Mouse (Mus musculus): Measurements from ENCODE around the gene Rrp9. TPM values are rescaled to one million over a fixed set of nuclear protein-coding genes. Genes with fewer than 3 reads are reported as not detected.

Rrp9 gene
- polyA plus RNA-seq, 1 experiment from 2014 or later, result 40.2 TPM

DNA sequence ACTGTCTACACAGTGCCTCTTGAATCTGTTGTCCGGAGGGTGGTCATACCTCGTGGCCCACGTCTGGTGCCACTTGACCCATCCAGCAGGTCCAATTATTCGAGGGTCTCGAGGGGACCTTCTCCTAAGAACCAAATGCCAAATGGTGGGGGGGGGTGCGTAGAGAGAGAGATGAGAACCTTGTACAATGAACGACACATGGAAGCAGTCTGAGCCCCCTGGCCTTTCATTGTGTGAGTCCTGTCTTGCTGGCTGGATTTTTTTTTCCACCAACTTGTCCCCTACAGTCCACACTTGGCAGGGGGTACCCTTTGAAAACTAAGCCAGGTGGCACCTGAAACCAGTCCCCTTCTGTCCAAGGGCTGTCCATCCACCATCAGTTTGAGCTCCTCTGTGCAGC, 8.0 kb upstream of the Rrp9 start:
- 0 out of 2 replicates have a peak, but pooled peaks cover 5% of the 10 kb centered on the region for H3K27me3 ChIP-seq
- no peaks in the 10 kb centered on the region for H3K9me3 ChIP-seq
- 89% methylated on average over 7 of the region's 7 CpGs for WGBS
- ATAC-seq (ENCODE audit: insufficient number of reproducible peaks, low FRiP score, low TSS enrichment, low read depth), result no peak
- H3K27ac ChIP-seq, result no peak overlapping the region
- H3K4me1 ChIP-seq, result peaks cover 36% of the 10 kb centered on the region
- H3K4me3 ChIP-seq, result no peak overlapping the region
- H3K4me2 ChIP-seq, result no peak overlapping the region
- no peak overlapping the region for H3K9ac ChIP-seq
- H3K36me3 ChIP-seq, result peaks cover 10% of the 10 kb centered on the region

DNA sequence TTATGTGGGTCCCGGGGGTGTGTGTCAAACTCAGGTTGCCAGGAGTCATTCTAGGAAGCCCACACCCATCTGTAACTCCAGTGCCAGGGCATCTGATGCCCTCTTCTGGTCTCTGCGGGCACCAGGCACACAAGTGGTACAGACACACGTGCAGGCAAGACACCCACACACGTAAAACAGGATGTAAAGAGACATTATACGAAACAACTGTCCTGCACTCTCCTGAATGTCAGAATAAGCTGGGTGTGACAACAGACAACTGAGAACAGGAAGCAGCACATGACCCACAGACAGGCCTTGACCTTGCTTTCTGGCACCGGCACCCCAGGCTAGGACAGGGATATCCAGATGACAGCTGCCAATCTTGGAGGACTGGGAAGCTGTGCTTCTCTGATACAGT, 6.4 kb upstream of the Rrp9 start:
- H3K27ac ChIP-seq, result no peak overlapping the region
- H3K4me3 ChIP-seq, result no peak overlapping the region
- 68% methylated on average over 6 of the region's 6 CpGs for WGBS
- H3K9ac ChIP-seq, result no peak overlapping the region
- peaks cover 3% of the 10 kb centered on the region; the same call in 1 of the 2 replicates for H3K27me3 ChIP-seq
- H3K4me1 ChIP-seq, result peaks cover 36% of the 10 kb centered on the region
- H3K4me2 ChIP-seq, result no peak overlapping the region
- no peak for ATAC-seq (ENCODE audit: insufficient number of reproducible peaks, low FRiP score, low TSS enrichment, low read depth)
- no peaks in the 10 kb centered on the region for H3K36me3 ChIP-seq
- H3K9me3 ChIP-seq, result no peaks in the 10 kb centered on the region

DNA sequence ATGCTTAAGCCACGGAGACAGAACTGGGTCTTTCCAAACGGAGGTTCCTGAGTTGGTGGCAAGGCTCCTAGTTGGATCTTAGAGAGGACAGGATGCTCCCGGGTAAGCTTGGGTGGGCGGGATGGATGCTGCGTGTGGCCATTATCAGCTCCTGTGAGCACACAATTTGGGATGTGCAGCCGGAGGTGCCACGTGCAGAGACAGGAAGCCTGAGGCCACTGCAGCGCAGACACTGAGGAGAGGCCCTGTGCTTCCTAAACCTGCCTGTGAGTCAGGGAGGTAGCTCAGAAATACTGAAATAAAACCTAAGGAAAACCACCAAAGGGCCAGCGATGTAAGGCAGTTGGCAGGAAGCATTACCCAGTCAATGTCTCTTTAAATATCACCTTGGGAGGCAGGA, 6.0 kb upstream of the Rrp9 start:
- no peak overlapping the region for H3K4me2 ChIP-seq
- no peaks in the 10 kb centered on the region for H3K9me3 ChIP-seq
- H3K27me3 ChIP-seq, result peaks cover 3% of the 10 kb centered on the region; the same call in 1 of the 2 replicates
- H3K4me3 ChIP-seq, result no peak overlapping the region
- 60% methylated on average over 9 of the region's 9 CpGs for whole genome bisulfite sequencing
- ATAC-seq (ENCODE audit: insufficient number of reproducible peaks, low FRiP score, low TSS enrichment, low read depth), result no peak
- peaks cover 36% of the 10 kb centered on the region for H3K4me1 ChIP-seq
- H3K36me3 ChIP-seq, result no peaks in the 10 kb centered on the region
- H3K27ac ChIP-seq, result no peak overlapping the region
- no peak overlapping the region for H3K9ac ChIP-seq

DNA sequence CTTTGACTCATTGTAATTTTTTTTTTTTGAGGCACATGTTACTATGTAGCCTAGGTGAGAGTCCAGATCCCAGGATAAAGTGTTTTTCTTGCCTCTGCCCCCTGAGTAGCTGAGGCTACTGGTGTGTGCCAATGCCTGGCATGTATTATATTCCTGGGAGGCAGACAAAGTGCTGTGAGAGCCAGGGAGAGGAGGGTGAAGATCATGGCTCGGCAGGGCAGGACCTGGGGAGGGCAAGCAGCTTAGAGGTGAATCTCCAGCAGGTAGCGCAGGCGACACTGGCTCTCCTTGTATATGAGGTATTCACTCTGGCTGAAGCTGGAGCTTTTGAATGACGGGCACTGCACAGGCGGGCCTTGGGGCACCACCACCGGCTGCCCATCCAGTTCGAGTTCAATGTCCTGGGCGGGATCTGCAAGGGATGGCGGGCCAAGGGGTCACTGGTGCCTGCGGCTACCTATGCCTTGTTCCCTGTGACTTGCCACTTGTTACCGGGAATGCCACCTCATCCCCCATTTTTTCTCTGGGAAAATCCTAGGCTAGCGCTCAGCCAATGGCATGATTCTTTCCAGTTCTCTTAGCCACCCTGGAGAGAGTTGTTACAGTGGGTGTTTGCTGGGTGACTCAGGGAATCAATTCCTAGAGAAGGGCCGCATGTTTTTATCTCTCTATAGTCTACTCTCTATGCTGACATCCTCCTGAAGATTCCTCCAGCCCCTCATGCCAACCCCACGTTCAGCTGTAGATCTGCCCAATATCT, 4.6 kb upstream of the Rrp9 start:
- H3K9ac ChIP-seq, result no peak overlapping the region
- ATAC-seq (ENCODE audit: insufficient number of reproducible peaks, low FRiP score, low TSS enrichment, low read depth), result no peak
- H3K36me3 ChIP-seq, result no peaks in the 10 kb centered on the region
- no peaks in the 10 kb centered on the region for H3K9me3 ChIP-seq
- peaks cover 3% of the 10 kb centered on the region; the same call in 1 of the 2 replicates for H3K27me3 ChIP-seq
- WGBS, result 67% methylated on average over 14 of the region's 14 CpGs
- H3K4me2 ChIP-seq, result peak overlapping the region; percentile 15; the same call in 1 of the 2 replicates
- H3K27ac ChIP-seq, result no peak overlapping the region
- H3K4me1 ChIP-seq, result peaks cover 38% of the 10 kb centered on the region
- no peak overlapping the region for H3K4me3 ChIP-seq

DNA sequence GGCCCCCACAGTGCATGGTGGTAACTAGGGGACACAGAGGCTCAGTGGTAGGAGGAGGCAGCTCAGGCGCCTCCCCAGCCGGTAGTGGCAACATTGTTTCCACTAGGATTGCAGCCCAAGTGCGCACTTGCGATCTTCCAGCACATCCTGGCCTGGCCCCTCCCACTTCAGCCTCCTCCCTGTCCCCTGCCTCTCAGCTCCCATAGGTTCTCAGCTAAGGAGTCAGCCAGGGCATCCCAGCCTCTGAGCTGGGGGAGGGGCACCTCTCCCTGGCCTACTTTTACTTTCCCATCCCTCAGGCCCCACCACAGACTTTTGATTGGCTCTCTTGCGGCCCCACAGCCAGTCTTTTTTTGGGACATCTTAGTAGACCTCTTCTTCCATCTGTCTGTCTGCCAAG, 3.9 kb upstream of the Rrp9 start:
- H3K4me1 ChIP-seq, result peaks cover 43% of the 10 kb centered on the region
- H3K4me2 ChIP-seq, result peak overlapping the region; percentile 15
- WGBS, result 10% methylated on average over 5 of the region's 5 CpGs
- no peaks in the 10 kb centered on the region for H3K36me3 ChIP-seq
- peaks cover 3% of the 10 kb centered on the region; the same call in 1 of the 2 replicates for H3K27me3 ChIP-seq
- H3K9ac ChIP-seq, result no peak overlapping the region
- no peak for ATAC-seq (ENCODE audit: insufficient number of reproducible peaks, low FRiP score, low TSS enrichment, low read depth)
- H3K4me3 ChIP-seq, result no peak overlapping the region
- H3K9me3 ChIP-seq, result no peaks in the 10 kb centered on the region
- no peak overlapping the region for H3K27ac ChIP-seq

DNA sequence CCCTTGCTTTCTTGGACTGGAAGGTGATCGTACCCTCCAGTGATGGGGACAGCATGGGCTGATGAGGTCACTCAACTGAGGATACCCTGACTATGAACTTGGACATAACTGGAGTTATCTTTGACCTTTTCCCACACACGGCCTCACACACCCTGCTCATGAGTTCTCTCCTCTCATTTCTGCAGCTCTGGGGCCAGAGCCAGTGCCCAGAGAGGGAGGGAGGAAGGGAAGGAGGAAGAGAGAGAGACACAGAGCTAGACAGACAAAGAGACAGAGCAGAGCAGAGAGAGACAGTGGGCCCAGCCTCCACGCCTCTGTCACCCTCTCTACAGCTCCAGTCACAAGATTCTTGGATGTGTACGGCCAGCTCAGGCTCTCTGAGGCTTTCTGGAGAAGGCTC, 3.4 kb upstream of the Rrp9 start:
- Histone ChIP-seq H3K9ac (no peak overlapping the region), H3K4me3 (no peak overlapping the region), H3K4me1 (peaks cover 45% of the 10 kb centered on the region), H3K27ac (no peak overlapping the region), H3K4me2 (no peak overlapping the region), H3K9me3 (no peaks in the 10 kb centered on the region), H3K27me3 (peaks cover 3% of the 10 kb centered on the region; the same call in 1 of the 2 replicates), H3K36me3 (no peaks in the 10 kb centered on the region)
- ATAC-seq (ENCODE audit: insufficient number of reproducible peaks, low FRiP score, low TSS enrichment, low read depth), result no peak
- WGBS, result 69% methylated on average over 4 of the region's 4 CpGs

DNA sequence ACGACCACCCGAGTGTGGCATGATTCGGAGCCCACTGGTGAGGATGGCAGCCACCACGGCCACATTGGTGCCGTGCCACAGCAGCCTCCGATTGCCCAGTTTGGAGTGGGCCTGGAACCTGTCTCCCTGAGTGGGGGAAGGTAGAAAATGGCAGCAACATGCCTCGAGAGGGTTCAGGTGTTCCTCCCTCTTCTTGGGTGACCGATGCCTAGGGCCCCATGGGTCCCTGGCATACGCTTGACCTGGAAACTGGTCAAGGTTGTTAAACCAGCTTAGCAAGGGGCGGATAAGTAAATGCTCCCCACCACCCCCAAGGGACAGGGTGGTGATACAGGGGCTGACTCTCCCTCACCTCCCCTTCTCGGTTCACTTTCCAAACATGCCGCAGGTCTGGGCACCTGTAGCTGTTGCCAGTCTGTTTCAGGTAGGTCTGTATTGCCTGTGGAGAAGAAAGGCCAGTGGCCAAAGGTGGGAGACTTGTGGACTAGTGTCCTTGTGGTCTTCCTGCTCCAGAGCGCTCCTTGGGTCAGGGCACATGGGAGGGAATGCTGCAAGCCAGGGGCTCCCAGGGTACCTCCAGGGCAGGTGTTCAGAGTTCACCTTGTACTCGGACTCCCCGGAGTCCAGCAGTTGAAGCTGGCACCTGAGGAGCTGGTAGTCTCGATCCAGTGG, 2.5 kb upstream of the Rrp9 start:
- H3K36me3 ChIP-seq, result no peaks in the 10 kb centered on the region
- no peak overlapping the region for H3K9ac ChIP-seq
- no peak overlapping the region for H3K4me2 ChIP-seq
- H3K4me3 ChIP-seq, result no peak overlapping the region
- H3K4me1 ChIP-seq, result peaks cover 53% of the 10 kb centered on the region
- ATAC-seq (ENCODE audit: insufficient number of reproducible peaks, low FRiP score, low TSS enrichment, low read depth), result no peak
- peaks cover 3% of the 10 kb centered on the region; the same call in 1 of the 2 replicates for H3K27me3 ChIP-seq
- WGBS, result 87% methylated on average over 16 of the region's 16 CpGs
- H3K27ac ChIP-seq, result no peak overlapping the region
- H3K9me3 ChIP-seq, result no peaks in the 10 kb centered on the region

DNA sequence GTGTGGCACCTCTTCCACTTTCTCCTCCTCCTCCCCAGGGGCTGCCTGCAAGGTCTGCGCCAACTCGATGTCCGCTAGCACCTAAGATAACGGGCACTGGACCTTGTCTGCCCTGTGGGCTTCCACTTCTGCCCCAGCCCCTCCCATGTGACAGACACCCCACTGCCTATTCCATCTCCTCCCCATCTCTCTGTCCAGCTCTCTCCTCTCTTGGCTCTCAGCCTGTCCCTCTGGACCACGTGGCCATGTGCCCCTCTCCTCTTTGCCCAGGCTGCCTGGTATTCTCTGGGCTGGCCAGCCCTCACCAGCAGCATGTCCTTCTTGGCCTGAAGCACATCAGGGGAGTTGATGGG, 2.0 kb upstream of the Rrp9 start:
- H3K9ac ChIP-seq, result no peak overlapping the region
- WGBS, result 79% methylated on average over 5 of the region's 5 CpGs
- H3K4me2 ChIP-seq, result no peak overlapping the region
- no peak for ATAC-seq (ENCODE audit: insufficient number of reproducible peaks, low FRiP score, low TSS enrichment, low read depth)
- H3K9me3 ChIP-seq, result no peaks in the 10 kb centered on the region
- no peaks in the 10 kb centered on the region for H3K36me3 ChIP-seq
- peaks cover 58% of the 10 kb centered on the region for H3K4me1 ChIP-seq
- H3K27me3 ChIP-seq, result peaks cover 3% of the 10 kb centered on the region; the same call in 1 of the 2 replicates
- H3K27ac ChIP-seq, result no peak overlapping the region
- H3K4me3 ChIP-seq, result no peak overlapping the region

DNA sequence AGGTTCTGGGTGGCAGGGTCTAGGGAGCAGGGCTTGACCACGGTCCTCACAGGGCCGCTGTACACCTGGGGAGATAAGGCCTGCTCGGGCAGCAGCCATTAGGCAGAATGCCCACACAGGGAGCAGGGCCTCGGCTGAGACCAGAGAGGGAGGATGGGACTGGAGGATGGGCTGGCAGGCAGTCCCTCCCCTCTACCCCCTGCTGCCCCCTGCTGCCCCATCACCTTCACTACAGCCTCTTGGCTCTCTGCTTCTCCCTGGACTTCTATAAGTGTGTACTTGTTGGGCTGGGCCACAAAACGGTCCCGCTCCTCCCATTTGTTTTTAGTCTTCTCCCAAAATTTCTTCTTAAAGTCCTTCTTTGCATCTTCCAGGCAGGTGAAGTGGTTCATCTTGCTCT, 1.3 kb upstream of the Rrp9 start:
- no peak overlapping the region for H3K9ac ChIP-seq
- H3K4me3 ChIP-seq, result no peak overlapping the region
- no peak overlapping the region for H3K27ac ChIP-seq
- peaks cover 3% of the 10 kb centered on the region; the same call in 1 of the 2 replicates for H3K27me3 ChIP-seq
- WGBS, result 8% methylated on average over 6 of the region's 6 CpGs
- H3K36me3 ChIP-seq, result 0 out of 2 replicates have a peak, but pooled peaks cover 2% of the 10 kb centered on the region
- no peak for ATAC-seq (ENCODE audit: insufficient number of reproducible peaks, low FRiP score, low TSS enrichment, low read depth)
- H3K4me2 ChIP-seq, result 0 out of 2 replicates have a peak overlapping the region, but pooled peaks have one; percentile 20
- H3K9me3 ChIP-seq, result no peaks in the 10 kb centered on the region
- peaks cover 58% of the 10 kb centered on the region for H3K4me1 ChIP-seq

DNA sequence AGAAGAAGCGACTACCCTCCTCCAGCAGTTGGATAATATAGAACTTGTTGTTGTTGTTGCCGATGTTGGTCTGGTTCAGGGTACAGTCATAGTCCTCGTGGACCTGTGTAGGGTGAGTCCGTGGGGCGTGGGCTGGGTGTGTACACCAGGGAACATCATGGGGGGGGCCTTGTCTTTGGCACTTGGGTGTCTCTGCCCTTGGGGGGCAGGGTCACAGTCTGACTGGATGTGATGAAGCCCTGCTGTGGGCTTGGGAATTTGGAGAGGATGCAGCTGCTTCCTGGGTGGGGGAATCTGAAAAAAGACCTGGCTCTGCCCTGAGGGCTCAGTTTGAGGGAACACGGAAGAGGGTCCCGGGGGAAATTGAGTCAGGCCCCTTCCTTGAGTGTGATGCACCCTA, 717 bp upstream of the Rrp9 start:
- Histone ChIP-seq H3K4me2 (no peak overlapping the region), H3K4me3 (no peak overlapping the region), H3K27ac (no peak overlapping the region), H3K27me3 (peaks cover 3% of the 10 kb centered on the region; the same call in 1 of the 2 replicates), H3K9me3 (no peaks in the 10 kb centered on the region), H3K4me1 (peaks cover 56% of the 10 kb centered on the region), H3K36me3 (peaks cover 8% of the 10 kb centered on the region), H3K9ac (no peak overlapping the region)
- WGBS, result 64% methylated on average over 7 of the region's 7 CpGs
- no peak for ATAC-seq (ENCODE audit: insufficient number of reproducible peaks, low FRiP score, low TSS enrichment, low read depth)

DNA sequence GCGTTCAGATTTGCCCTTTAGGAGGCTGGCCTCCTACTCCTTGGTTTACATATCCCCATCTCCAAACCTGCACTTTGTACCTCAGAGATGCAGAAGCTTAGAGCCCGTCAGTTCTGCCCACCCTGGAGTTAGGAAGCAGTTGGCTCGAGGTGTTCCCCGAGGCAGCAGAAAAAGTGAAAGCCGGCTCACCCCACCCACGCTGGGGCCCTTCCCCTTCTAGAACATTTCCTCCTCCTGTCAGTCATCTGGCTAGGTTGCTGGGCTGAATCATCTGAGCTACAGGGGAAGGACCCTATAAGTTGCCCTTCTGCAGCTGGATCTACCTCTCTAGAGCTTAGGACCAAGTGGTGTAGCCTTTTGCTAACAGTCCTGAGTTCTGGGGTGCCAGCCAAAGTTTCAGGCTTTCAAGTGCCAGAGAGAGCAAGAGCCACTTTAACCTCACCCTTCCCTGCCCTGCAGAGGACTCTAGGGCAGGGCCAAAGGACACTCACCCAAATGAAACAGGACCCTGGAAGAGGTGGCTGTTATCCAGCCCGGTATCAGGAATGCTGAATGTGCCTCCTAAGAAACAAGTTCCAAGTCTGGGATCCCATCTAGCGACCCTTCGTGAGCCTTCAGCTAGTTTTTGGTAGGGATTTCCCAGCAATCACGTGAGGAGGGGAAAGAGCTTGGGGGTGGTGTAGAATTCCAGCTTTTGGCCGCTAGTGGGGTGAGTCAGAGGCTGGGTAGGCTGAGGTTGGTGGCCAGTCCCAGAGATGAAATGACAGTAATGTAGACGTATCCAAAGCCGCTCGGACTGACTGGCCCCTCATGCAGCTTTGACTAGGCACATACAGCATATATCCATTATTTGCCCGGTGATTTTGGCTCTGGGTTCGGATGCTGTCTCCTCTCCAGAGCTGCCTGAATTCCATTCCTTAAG, 500 bp downstream of the Rrp9 start:
- H3K27me3 ChIP-seq, result peaks cover 3% of the 10 kb centered on the region; the same call in 1 of the 2 replicates
- peak overlapping the region; percentile 23 for H3K4me3 ChIP-seq
- ATAC-seq (ENCODE audit: insufficient number of reproducible peaks, low FRiP score, low TSS enrichment, low read depth), result peak; percentile 56
- peak overlapping the region; percentile 49 for H3K4me2 ChIP-seq
- WGBS, result 19% methylated on average over 16 of the region's 16 CpGs
- peak overlapping the region; percentile 5; the same call in 1 of the 2 replicates for H3K9ac ChIP-seq
- peaks cover 20% of the 10 kb centered on the region for H3K36me3 ChIP-seq
- no peaks in the 10 kb centered on the region for H3K9me3 ChIP-seq
- H3K4me1 ChIP-seq, result peaks cover 55% of the 10 kb centered on the region
- peak overlapping the region; percentile 87 for H3K27ac ChIP-seq
